ENCODE assay signal across 1 mouse cellular context in the genomic region with DNA sequence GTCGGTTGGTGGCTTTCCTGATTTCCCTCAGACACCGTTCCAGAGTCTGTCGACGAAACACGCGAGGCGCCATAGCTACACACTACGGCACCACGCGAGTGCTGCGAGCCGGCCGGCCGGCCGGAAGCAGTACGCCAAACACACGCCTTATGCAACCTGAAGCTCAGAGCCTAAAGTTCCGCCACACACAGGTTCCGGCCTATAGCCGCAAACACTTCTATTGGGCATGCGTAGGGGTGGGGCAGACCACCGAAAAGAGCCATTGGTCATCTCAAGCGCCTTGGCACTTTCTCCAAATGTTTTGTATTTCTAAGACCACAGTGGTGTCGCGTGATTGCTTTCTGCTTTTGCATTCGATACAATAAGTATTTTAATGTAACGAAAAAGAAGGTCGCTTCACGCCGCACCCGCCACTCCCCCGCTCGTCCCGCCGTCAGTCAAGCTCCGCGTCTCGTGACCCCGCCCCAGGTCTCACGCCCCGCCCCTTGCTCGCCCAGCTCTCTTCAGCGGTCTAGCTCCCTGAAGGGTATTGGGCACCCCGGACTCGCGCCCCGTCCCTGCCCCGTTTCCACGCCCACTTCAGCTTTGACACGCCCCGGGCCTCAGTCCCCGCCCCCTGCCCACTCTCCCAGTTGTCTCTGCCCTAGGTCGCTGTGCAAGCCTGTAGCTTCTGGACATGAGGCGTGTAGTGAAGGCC.
TF ChIP-seq lines count a peak whose summit lies in the region.

A gene (minus strand): TSS at position 147 of the 697 bp plus-strand sequence.
A gene (plus strand): TSS at position 486 of the 697 bp plus-strand sequence.

TF ChIP-seq in MEL, 35 proteins besides CTCF, POLR2A, EP300 and RAD21 (continued from another document):
- TF ChIP-seq TCF12 (IDR thresholded peaks at IDR 0.05; ENCODE audit: low read depth, low read length) (peak; percentile 77), SMC3 (IDR thresholded peaks at IDR 0.05; ENCODE audit: low read depth, low read length) (no peak), NELFE (IDR thresholded peaks at IDR 0.05; ENCODE audit: low read depth, low read length) (peak; percentile 94), NRF1 (IDR thresholded peaks at IDR 0.05; ENCODE audit: insufficient read depth, low read depth, low read length, poor library complexity, severe bottlenecking) (peak; percentile 82), MXI1 (IDR thresholded peaks at IDR 0.05; ENCODE audit: low read depth, low read length) (peak; percentile 97), TAL1 (IDR thresholded peaks at IDR 0.05; ENCODE audit: low read length) (no peak), ZMIZ1 (IDR thresholded peaks at IDR 0.05; ENCODE audit: low read depth, low read length) (peak; percentile 60; the same call in 1 of the 2 replicates), POLR2AphosphoS5 (IDR thresholded peaks at IDR 0.05; ENCODE audit: borderline replicate concordance, low read depth, low read length) (no peak), ZKSCAN1 (IDR thresholded peaks at IDR 0.05; ENCODE audit: low read depth, low read length) (no peak), MAX (IDR thresholded peaks at IDR 0.05; ENCODE audit: low read length) (peak; percentile 94), ZNF384 (IDR thresholded peaks at IDR 0.05; ENCODE audit: low read depth, low read length) (no peak), MYB (IDR thresholded peaks at IDR 0.05; ENCODE audit: low read depth, low read length) (no peak), E2F4 (IDR thresholded peaks at IDR 0.05; ENCODE audit: borderline replicate concordance, low read depth, low read length) (no peak), ELF1 (IDR thresholded peaks at IDR 0.05; ENCODE audit: low read depth, low read length) (peak; percentile 54; the same call in 1 of the 2 replicates), HCFC1 (IDR thresholded peaks at IDR 0.05; ENCODE audit: low read depth, low read length) (peak; percentile 92), BHLHE40 (IDR thresholded peaks at IDR 0.05; ENCODE audit: borderline replicate concordance, low read depth, low read length) (no peak), CHD2 (IDR thresholded peaks at IDR 0.05; ENCODE audit: low read length) (no peak; the same call in 1 of the 2 replicates), RCOR1 (IDR thresholded peaks at IDR 0.05; ENCODE audit: low read depth, low read length) (no peak), MYC (IDR thresholded peaks at IDR 0.05; ENCODE audit: low read depth, low read length) (peak; percentile 96), MEF2A (IDR thresholded peaks at IDR 0.05; ENCODE audit: extremely low read depth, insufficient replicate concordance, low read depth, low read length, poor library complexity, severe bottlenecking) (peak; percentile 18; the same call in 1 of the 2 replicates), MAZ (IDR thresholded peaks at IDR 0.05; ENCODE audit: low read depth, low read length) (no peak)
